Mouse (Mus musculus) cerebellum, adult 9-10 months (tissue): ENCODE measurements around the gene Ttyh1.
A peak's percentile ranks its signal among the peaks of the same experiment; 100 is the strongest.
"Not testable (repeated sequence)": the region's sequence is repeated elsewhere in the genome, so short reads cannot be mapped to it uniquely, and the experiment has no call there.

Experiments
- DNase-seq: peaks from one replicate; pipeline ENCODE4 v3.0.0; 2022

The Ttyh1 gene

DNA sequence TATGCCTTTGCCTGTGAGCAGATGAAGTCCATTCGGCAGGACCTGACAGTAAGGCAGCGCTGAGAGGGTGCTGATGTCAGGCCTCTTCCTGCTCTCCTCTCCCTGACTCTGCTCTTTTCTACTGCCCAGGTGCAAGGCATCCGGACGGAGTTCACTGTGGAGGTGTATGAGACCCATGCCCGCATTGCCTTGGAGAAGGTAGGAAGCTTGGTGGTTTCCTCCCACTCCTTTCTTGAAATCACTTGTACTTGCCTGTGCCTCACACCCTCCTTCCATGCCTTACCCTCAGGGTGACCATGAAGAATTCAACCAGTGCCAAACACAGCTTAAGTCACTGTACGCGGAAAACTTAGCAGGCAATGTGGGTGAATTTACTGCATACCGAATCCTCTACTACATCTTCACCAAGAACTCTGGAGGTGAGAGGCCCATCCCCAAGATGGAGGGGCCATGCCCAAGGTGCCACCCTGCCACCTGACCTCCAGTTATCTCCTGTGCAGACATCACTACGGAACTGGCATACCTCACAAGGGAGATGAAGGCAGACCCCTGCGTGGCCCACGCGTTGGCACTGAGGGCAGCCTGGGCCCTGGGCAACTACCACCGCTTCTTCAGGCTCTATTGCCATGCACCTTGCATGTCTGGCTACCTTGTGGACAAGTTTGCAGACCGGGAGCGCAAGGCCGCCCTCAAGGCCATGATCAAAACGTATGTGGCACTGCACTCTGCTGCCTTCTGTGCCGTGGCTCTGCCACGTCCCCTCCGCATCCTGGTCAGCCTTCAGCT is 25.8 kb downstream of the Ttyh1 start:
- peak; percentile 52 for DNase-seq

DNA sequence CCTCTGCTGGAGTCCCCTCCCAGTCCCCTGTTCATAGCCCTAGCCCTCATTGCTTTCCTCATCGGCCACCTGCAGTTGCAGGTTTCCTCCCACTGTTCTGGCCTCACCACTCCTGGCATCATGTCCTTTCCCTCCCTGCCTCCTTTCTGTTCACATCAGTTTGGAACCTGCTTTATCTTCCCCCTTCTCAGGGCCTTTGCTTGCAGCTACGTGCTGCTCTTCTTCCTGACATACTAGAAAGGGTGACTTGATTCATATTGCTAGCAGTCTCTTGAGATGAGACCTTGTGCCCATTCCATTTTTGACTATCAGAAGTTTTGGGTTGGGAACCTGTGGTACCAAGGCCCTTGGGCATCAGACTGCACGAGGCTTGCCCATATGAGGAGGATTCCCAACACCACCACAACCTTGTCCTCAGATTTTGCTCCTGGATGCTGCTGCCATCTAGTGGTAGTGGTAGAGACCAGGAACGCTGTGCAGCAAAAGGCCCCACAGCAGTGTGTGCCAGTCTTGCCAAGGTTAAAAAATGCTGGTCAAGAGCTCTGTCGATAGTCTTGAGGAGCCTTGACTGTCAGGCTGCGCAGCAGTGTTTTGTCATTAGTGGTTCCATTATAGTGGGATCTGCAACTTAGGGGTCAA is 26.5 kb downstream of the Ttyh1 start:
- peak; percentile 73 for DNase-seq

DNA sequence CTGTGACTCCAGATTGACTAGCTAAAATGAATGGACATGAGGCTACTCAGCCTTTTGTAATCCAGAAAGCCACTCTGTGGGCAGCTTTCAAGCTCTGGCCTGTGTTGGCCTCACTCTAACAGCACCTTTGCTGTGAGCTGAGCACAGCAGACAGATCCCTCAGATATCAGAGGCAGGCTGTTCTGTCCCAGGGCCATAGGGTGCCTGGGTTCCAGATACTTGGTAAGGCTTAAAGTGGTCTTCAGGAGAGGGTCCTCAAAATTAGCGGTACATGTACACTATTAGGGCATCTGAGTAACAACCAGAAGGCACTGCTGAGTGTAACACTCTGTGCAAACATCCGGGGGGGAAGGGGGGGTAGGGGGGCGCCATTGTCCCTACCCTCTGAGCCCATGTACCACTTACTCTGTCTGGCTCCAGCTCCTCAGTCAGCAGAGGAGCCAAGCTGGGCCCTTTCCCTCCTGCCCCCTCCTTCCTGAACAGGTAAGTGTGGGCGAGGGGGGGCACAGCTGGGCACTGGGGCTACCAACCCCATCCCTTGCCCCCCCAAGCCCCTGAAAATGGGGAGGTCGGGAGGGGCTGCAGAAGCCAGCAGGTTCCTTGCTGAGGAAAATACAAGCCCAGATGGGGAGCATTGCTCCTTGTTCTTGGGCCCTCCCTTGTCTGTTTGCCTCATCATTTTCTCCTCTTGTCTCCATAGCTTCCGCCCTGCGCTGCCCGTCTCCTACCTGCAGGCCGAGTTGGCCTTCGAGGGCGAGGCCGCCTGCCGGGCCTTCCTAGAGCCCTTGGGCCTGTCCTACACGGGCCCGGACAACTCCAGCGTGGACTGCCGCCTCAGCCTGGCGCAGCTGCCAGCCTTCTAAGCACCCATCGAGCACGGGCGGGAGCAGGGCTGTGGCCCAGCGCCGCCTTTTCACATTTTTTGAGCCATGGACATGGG is 27.3 kb downstream of the Ttyh1 start:
- peak; percentile 65 for DNase-seq

DNA sequence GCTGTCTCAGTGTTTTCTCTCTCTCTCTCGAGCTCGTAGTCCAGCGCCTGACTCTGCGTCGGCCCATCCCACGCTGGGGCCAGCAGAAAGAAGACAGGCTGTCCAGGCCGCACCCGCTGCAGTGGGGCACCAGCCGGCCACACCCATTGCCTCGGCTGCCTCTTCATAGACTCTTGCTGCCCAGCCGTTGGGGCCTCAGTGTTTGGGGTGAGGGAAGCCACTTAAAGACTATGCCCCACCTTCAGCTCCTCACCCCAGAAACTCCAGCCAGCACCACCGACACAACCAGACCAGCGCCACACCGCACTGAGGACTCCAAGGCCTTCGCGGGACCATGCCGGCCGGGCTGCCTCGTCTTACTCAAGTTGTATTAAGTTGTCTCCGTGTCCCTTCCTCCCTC is 28.2 kb downstream of the Ttyh1 start:
- DNase-seq = peak; percentile 62

DNA sequence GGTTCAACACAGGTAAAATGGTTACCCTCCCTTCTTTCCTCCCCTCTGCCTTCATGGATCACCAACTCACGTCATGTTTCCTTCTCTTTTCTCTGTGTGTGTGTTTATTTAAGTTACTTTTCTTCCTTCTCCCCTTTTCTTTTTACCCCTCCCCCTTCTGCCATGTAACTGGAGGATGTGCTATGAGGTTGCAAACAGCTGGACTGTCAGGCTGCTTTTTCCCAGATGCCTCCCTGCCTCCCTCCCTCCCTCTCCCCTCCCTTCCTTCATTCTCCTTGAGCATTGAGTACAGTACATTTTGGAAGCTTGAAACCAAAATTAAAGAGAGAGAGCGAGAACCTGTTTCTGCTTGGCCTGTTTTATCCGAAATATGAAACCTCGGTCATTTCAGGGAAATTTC is 28.6 kb downstream of the Ttyh1 start:
- peak; percentile 47 for DNase-seq

DNA sequence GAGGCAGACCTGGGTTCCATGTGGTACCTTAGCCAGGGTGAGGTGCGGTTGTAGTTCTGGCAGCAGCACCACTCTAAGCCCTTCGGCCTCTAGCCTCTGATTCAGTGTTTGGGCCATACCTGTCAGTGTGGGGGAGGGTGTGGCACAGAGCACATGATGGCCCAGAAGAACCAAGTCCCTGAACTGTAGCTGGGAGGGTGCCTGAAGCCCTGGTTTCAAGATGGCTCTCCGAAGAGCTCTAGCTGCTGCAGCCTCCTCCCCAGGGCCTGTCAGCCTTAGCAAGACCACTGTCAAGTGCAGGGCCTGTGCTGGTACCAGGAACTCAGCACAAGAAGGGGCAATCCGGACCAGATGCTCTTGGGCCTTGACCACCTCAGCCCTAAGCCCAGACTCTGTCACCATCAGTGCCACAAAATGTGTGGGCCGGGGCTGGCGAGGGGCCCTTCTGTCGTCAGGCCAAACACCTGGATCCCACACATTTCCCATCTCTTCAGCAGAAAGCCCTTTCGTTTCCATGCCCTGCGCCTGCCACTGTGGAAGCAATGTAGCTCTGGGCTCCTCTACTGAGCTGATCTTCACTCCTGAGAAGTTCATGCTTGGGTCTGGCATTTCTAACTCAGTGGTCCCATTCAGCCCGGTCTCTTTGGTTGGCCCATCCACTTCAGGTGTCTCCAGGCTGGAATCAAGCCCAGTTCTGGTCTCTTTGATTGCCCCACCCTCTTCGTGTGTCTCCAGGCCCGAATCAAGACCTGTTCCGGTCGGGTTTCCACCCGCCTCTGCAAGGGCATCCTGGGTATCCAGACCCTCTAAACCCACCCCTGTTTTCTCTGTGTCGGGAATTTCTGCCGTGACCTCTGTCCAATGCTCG is 29.4 kb downstream of the Ttyh1 start:
- DNase-seq = peak; percentile 64

DNA sequence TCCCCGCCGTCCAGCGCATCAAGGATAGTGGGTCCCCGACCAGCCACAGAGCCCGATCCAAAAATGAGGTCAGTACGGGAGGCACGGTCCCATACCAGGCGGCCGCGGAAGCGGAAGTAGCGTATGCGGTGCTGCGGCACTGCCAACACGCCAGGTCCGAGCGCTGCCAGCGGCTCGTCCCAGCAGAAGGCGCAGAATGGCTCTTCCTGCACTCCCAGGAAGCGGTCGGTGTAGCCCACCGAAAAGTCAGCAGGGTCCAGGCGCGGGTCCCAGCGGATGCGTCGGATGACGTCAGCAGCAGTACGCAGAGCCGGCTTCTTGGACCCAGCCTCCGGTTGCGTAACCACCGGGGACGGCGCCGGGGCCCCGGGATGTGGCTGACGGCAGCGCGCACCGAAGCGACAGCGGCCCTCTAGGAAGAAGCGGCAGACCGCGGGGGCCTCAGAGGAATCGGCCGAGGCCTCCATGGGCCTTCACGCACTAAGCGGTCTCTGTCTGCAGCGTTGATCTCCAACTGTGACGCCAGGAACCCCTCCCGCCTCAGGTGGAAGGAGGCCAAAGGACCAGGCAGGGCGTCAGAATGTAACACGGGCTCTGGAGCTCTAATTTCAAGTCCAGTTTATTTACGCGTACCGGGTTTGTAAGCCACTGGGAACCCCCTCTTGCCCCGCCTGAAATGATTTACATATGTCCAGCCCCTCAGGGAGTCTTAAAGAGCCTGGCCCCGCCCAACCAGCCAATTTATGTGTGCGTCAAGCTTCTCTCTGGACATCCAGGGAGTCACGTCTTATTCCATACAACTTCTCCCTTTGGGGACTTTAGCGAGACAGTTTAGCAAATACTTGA is 30.2 kb downstream of the Ttyh1 start:
- peak; percentile 90 for DNase-seq

DNA sequence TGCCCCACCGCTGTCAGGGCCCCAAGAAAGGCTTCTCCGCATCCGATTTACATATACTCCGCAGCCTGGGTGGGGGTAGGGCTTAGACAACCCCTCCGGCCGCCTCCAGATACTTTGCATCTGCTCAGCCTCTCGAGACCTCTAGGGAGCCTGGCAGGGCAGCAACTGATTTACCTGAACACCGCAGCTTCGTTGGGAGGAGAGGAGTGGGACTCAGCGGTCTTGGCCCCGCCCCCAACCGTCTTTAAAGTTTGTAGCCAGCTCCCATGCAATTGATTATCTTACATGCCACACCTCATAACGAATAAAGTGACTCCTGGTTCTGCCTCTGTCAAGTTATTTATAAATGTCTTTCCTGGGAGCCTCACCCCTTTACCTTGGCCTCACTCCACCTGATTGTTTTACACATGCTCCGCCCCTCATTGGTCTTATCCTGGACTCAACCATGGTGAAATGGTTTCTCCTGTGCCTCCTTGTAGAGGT is 30.9 kb downstream of the Ttyh1 start, which contains the start of gene Leng9:
Gene Leng9, minus strand, starts transcription at position 316 of the 483 bp plus-strand sequence.
- peak; percentile 82 for DNase-seq

DNA sequence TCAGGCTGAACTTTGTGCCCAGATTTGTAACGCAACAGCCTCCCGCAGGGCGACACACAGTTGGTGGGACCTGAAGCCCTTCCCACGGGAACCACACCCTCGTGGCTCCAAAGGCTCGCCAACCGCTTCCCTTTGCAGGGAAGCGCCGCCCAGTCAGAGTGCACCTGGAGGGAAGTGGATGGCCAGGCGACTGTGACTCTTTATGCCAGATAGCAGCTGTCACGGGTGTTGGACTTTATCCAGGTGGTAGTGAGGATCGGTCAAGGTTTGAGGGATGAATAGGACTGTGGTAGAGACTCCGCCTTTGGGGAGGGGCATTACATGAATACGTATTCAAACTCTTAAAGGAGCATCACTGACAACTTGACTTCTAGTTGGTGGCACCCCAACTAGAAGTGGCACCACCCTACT is 31.6 kb downstream of the Ttyh1 start:
- peak; percentile 92 for DNase-seq

DNA sequence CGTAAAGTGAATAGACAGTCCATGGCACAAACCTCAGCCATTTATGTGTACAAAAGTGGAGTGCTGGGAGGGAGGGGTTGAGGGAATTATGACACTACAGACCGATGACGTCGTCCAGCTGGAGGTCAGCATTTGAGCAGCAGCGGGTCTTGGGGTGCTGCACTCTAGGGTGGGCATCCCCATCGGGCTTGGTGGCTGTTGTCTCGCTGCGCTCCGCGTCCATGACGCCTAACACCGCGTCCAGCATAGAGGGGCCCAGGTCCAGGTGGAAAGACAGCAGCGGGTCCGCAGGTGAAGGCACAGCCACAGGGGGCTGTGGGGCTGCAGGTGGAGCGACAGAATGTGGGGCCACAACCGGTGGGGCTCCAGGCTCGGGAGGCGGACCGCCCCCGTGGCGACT is 32.0 kb downstream of the Ttyh1 start:
- no peak for DNase-seq

DNA sequence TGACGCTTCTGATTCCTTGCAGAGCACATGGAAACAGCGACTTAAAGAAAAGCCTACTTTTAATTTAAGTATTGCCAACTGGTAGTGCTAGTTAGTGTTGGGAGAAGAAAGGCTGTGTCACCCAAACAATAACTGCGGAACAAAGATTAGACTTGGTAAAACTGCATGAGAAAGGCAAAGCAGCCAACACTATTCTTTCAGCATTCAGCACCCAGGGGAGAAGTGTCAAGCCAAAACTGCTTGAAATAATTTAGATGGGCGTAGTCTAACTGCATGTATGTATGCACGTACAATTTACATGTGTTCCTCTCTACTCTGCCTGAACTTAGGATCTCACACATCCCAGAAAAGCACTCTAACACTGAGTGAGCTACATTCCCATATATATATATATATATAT is 35.1 kb downstream of the Ttyh1 start:
- peak; percentile 7 for DNase-seq

DNA sequence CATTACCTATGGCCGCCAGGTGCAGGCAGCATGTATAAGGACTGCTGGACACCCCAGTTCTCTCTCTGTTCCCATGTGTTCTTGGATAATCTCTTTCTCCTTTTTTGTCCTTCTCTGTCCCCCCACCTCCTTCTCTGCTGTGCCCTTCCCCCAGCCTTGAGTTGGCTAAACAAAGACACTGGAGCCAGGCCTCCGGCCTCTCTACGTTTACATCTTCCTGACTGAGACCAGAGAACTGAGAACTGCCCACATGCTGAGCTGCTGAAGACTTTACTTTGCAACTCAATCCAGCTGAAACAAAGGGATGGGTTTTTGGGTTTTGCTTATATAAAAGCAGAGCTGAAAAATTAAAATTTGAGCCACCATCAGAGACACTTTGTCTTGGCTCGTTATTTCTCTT is 35.8 kb downstream of the Ttyh1 start:
- peak; percentile 10 for DNase-seq

DNA sequence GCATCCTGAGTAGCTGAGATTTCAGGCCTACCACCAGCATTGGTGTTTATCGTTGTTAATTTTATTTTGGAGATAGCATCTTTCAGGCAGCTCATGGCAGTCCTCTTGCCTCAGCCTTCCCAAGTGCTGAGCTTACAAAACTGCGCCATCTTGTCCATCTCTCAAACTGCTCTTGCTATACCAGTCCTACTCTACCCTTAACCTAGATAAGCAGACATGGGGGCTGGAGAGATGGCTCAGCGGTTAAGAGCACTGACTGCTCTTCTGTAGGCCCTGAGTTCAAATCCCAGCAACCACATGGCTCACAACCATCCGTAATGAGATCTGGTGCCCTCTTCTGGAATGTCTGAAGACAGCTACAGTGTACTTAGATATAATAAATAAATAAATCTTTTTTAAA is 42.4 kb downstream of the Ttyh1 start:
- DNase-seq = not testable (repeated sequence)

DNA sequence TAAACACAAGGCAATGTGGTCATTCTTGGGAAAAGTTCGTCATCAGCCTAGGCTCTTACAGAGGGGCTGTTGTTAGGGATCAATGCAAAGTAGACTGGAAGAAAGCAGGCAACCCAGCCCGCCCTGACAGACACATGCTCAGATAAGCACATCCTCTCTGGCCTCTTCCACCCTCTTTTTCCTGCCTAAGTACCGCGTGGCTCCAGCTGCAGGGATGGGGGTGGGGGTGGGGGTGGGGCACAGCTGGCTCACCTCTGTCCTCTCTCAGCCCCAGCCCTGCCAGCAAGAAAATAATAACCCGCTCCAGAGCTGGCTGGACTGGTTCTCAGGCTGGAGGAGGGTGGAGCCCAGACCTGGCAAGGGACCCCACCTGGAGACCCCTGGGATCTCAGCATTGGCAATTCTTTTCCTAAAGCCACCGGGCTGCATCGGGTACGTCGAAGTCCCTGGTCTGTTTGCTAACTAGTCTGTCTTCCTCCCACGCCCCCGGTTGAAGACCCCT is 44.4 kb downstream of the Ttyh1 start:
- DNase-seq = no peak

DNA sequence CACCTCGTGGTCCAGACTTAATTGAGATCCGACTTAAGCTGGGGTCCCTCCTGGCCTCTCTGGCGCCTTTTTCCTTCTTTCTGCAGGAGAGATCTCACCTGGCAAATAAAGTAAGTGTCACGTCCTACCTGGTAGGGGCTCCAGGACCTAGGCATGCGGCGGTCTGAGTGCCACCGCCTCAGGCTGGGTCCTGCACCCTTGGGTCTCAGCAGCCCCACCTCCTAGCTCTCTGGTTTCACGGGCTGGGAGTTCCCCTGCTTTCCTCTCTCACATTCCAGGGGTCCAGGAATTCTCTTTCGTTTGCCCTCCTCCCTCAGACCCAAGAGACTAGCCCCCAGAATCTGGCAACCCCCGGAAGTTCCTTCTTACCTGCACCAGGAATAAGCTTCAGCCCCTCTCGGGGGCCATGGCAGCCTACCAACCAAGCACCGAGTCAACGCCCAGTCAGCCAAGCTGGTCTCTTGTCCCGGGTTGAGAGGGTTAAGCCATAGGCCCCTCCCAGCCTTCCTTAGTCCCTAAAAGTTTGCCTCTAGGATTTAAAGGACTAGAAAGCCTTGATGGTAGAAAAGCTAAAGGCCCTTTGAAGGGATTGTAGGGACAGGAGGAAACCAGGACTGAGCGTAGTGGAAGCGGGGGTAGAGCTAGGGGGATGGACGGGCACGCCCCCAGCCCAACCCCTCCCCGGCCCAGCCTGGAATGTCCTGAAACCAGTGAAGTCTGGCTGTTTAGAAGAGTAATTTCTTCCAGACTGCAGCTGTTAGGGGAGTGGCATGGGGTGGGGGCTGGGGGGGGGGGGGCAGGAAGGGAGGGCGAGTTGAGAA is 45.1 kb downstream of the Ttyh1 start, which contains the start of gene Cdc42ep5:
Gene Cdc42ep5, minus strand, starts transcription at position 771 of the 821 bp plus-strand sequence.
- no peak for DNase-seq

DNA sequence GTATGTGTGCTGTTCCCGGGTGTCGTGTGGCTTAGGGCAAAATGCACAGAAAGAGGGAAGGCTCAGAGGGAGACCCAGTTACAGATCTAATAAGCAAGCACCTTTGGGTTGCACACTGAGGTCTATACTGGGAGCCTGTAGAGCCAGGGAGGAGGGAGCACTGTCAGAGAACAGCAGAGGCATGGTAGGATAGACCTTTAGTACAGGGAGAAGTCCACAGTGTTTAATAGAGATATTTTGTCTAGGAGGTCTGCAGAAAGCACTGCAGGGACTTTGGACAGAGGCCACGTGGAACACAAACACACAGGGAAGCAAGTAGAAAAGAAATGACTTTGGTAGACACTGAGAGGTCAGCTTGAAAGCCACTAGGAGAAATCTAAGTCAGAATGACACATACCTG is 46.1 kb downstream of the Ttyh1 start:
- no peak for DNase-seq

DNA sequence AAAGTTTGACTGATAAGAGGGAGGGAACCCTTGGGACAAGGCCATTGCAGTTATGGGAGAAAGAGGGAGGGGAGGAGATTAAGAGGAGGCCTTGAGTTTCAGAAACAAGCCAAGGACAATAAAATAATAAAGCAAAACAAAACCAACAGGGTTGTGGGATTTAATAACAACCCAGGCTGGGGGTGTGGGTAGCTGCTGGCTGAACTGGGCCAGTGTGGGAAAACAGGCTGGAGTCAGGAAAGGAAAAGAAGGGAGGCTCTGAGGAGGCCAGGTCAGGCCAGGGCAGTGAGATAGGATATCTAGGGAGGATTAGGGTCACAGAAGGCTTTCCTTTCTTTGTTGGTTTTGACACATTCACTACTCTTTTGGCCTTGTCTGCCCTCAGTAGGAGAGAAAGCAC is 47.9 kb downstream of the Ttyh1 start:
- no peak for DNase-seq

DNA sequence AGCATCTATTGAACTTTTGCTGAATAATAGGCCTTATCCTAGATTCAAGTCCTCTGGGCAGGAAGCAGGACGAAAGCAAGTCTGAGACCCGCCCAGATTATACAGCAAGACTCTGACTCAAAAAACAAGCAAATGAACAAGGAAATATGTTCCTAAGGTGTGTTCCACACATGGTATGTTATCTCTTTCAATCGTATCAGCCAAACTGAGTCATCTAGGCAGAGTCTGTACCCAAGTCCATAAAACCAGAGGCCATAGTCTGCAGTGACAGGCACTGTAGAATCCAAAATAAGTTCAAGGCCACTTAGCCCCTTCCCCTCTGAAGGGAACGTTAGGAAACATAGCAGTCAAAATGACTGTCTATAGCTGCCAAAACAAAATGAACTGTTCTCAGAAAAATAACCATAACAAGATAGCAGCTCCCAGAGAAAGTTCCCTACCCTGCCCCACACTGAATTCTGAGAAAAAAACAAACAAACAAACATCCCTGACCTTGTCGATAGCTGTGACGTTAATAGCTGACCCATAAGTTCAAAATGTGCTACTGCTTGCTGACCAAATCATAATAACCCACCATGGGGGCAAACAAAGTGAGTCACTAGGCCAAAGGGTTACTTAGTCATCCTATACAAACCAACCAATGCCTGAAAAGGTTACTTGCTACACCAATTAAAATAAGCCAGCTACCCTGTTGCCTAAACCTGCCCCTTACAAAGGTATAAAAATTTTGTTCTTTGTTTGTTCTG is 51.2 kb downstream of the Ttyh1 start:
- DNase-seq = no peak

DNA sequence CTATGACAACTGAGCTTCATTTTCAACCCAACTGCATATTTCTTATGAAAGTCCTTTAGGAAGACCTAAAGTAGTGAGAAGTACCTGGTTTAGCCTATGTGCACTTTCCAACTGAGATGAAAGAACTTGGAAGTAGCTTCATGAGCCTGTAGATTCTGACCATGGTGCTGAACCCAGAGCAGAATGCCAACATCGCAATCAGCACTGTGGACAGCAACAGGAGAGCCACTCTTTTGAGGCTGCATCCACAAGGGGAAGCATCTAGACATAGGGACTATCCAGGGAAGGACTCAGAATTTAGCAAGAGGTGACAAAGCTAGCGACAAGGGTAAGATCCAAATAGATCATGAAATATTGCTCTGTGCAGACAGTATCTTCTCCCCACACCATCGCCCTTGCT is 59.2 kb downstream of the Ttyh1 start:
- no peak for DNase-seq
